Mouse (Mus musculus): Measurements from ENCODE around the gene Kank1.

DNA sequence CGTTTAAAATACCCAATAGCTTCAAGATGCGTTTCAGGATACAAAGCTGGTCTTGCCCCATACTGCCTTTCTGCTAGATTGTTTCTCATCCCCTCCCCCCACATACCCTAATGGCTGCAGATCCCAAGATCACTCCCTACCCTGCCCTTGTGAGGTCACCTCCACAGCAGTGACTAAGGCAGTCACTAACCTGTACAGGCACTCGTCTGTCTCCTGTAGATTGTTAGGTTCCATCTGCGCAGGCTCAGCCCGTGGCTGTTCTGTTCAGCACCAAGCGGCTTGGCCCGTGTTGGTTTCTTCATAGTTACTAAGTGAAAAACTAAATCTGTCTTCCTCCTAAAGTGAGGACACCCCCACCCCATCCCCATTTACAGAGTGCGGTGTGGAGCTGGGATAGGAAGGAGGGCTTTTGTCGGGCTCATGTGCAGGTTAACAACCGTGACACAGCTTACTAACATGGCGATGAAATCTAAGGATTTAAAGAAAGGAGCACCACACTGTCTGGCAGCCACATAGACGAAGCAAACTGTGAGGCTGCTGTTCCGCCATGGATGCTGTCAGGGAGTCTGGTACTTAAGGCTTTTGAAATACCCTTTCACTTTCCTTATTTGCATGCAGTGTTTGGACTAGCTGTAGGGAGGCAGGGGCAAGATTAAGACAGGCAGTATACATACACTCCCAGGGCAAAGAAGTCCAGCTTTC is 163.6 kb downstream of the Kank1 start:
- TF ChIP-seq CTCF (IDR thresholded peaks at IDR 0.05; ENCODE audit: borderline replicate concordance, extremely low read depth, insufficient read depth, insufficient read length) (no peak), POLR2A (IDR thresholded peaks at IDR 0.05; ENCODE audit: borderline replicate concordance, extremely low read depth, insufficient read depth, insufficient read length, poor library complexity, severe bottlenecking) (no peak)

Measured in brain, embryonic 14.5 days (tissue).